Mouse (Mus musculus): ENCODE results near the gene Ceacam9.

DNA sequence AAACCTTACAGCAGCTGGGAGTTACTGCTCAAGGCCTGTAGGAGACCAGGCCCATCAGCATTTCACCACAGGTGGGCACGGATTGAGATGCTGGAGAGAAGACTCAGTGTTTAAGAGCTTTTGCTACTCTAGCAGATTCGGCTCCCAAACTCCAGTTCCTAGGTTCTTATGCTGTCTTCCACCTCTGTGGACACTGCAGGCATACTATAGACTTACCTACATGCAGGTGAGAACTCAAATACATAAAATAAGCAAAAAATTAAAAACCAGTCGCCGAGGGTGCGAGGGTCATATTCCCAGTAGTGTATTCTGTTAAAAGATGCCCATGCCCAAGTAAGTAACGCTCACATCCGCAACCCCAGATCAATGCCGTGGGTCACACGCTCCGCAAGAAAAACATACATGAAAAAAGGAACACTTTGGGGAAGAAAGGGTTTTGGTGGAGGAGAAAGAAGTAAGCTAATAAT is 15.9 kb downstream of the Ceacam9 start:
- TF ChIP-seq CTCF (conservative IDR thresholded peaks at IDR 0.05; ENCODE audit: insufficient read depth, insufficient read length, low read depth, low read length) (no peak), POLR2A (IDR thresholded peaks at IDR 0.05; ENCODE audit: low read depth, low read length) (no peak)
